Mouse (Mus musculus) MEL (cell line): ENCODE results near the gene Tmem256. TPM values are rescaled to one million over a fixed set of nuclear protein-coding genes. Genes with fewer than 3 reads are reported as not detected.

Experiments
- DNase-seq: peaks from one replicate; pipeline ENCODE4 v3.0.0; 2011; ENCODE audit warnings: low read depth, low spot score
- H3K27ac ChIP-seq: 2 replicates; pipeline ENCODE4 v1.5.1; 2012; ENCODE audit warnings: low read depth, mild to moderate bottlenecking, control low read depth, low read length, moderate library complexity; ENCODE audit not compliant: control insufficient read depth
- H3K27me3 ChIP-seq, 2 experiments: fragments of 150-350 bp in 1 of 2; sonication (generic) in 1 of 2; 2 replicates each; pipeline ENCODE4 v1.6.1; 2012; ENCODE audit warnings: low read length in 2 of 2, mild to moderate bottlenecking in 2 of 2, improper control_type of control experiment in 1 of 2, moderate library complexity in 1 of 2; ENCODE audit not compliant: insufficient read depth in 2 of 2, control insufficient read depth in 1 of 2
- H3K36me3 ChIP-seq, 2 experiments: 2 replicates each; pipeline ENCODE4 v1.6.1; 2012 to 2014; ENCODE audit warnings: low read length in 2 of 2, improper control_type of control experiment in 1 of 2, inconsistent platforms in 1 of 2, mild to moderate bottlenecking in 1 of 2; ENCODE audit not compliant: insufficient read depth in 2 of 2, control insufficient read depth in 1 of 2
- H3K4me1 ChIP-seq, 2 experiments: fragments of 150-350 bp in 1 of 2; sonication (generic) in 1 of 2; 2 replicates each; pipeline ENCODE4 v1.6.1; 2012; ENCODE audit warnings: low read length in 2 of 2, improper control_type of control experiment in 1 of 2, mild to moderate bottlenecking in 1 of 2; ENCODE audit not compliant: insufficient read depth in 2 of 2, control insufficient read depth in 1 of 2
- H3K4me3 ChIP-seq, 2 experiments: fragments of 150-350 bp in 1 of 2; sonication (generic) in 1 of 2; 2 replicates each; pipeline ENCODE4 v1.5.1; 2012; ENCODE audit warnings: low read depth in 2 of 2, low read length in 2 of 2, mild to moderate bottlenecking in 2 of 2, moderate library complexity in 2 of 2, control low read depth in 1 of 2, improper control_type of control experiment in 1 of 2; ENCODE audit not compliant: control insufficient read depth in 1 of 2, insufficient read depth in 1 of 2
- H3K79me2 ChIP-seq: 2 replicates; pipeline ENCODE4 v1.6.1; 2012; ENCODE audit warnings: mild to moderate bottlenecking, low read length, moderate library complexity; ENCODE audit not compliant: control insufficient read depth, poor library complexity, insufficient read depth
- H3K9ac ChIP-seq: 2 replicates; pipeline ENCODE4 v1.6.1; 2012; ENCODE audit warnings: low read depth, mild to moderate bottlenecking, control low read depth, low read length, moderate library complexity; ENCODE audit not compliant: control insufficient read depth, poor library complexity, severe bottlenecking
- H3K9me3 ChIP-seq: fragments of 150-350 bp; sonication (generic); replicated peaks from 2 replicates; pipeline ENCODE4 v1.6.1; 2012; ENCODE audit warnings: mild to moderate bottlenecking, low read length, improper control_type of control experiment, moderate library complexity; ENCODE audit not compliant: insufficient read depth
- CTCF ChIP-seq, 3 experiments: IDR thresholded peaks in 2 of 3; conservative IDR thresholded peaks in 1 of 3; 2 replicates each; pipeline ENCODE4 v1.5.1; 2011 to 2012; ENCODE audit warnings: low read length in 3 of 3, low read depth in 2 of 3, mild to moderate bottlenecking in 2 of 3, improper control_type of control experiment in 1 of 3, inconsistent platforms in 1 of 3, mixed read lengths in 1 of 3, moderate library complexity in 1 of 3; ENCODE audit not compliant: control insufficient read depth in 1 of 3, insufficient read depth in 1 of 3, poor library complexity in 1 of 3, severe bottlenecking in 1 of 3
- E2F4 ChIP-seq: IDR thresholded peaks from 2 replicates; pipeline ENCODE4 v1.6.1; 2011; ENCODE audit warnings: low read depth, low read length, improper control_type of control experiment, borderline replicate concordance
- ELF1 ChIP-seq: IDR thresholded peaks from 2 replicates; pipeline ENCODE4 v1.6.1; 2014; ENCODE audit warnings: low read depth, mild to moderate bottlenecking, inconsistent platforms, low read length, improper control_type of control experiment, moderate library complexity
- ETS1 ChIP-seq: IDR thresholded peaks from 2 replicates; pipeline ENCODE4 v1.6.1; 2012; ENCODE audit warnings: low read depth, mild to moderate bottlenecking, inconsistent platforms, low read length, improper control_type of control experiment, moderate library complexity
- GABPA ChIP-seq: IDR thresholded peaks from 2 replicates; pipeline ENCODE4 v1.6.1; 2012; ENCODE audit warnings: low read depth, mild to moderate bottlenecking, inconsistent platforms, low read length, improper control_type of control experiment, moderate library complexity
- HCFC1 ChIP-seq: IDR thresholded peaks from 2 replicates; pipeline ENCODE4 v1.6.1; 2012; ENCODE audit warnings: low read depth, mild to moderate bottlenecking, inconsistent platforms, low read length, improper control_type of control experiment, moderate library complexity
- JUND ChIP-seq: IDR thresholded peaks from 2 replicates; pipeline ENCODE4 v1.6.1; 2011; ENCODE audit warnings: low read depth, mild to moderate bottlenecking, improper control_type of control experiment, low read length
- KAT2A ChIP-seq: conservative IDR thresholded peaks from 2 replicates; pipeline ENCODE4 v1.6.1; 2012; ENCODE audit warnings: low read depth, low read length, improper control_type of control experiment, inconsistent platforms
- MAZ ChIP-seq: IDR thresholded peaks from 2 replicates; pipeline ENCODE4 v1.6.1; 2012; ENCODE audit warnings: low read depth, mild to moderate bottlenecking, inconsistent platforms, low read length, improper control_type of control experiment
- MEF2A ChIP-seq: IDR thresholded peaks from 2 replicates; pipeline ENCODE4 v1.6.1; 2014; ENCODE audit warnings: low read depth, mild to moderate bottlenecking, inconsistent platforms, low read length, improper control_type of control experiment; ENCODE audit not compliant: poor library complexity, insufficient replicate concordance, severe bottlenecking; ENCODE audit errors: extremely low read depth
- MYC ChIP-seq: IDR thresholded peaks from 2 replicates; pipeline ENCODE4 v1.6.1; 2011; ENCODE audit warnings: low read depth, mild to moderate bottlenecking, low read length, improper control_type of control experiment, moderate library complexity
- NELFE ChIP-seq: IDR thresholded peaks from 2 replicates; pipeline ENCODE4 v1.6.1; 2011; ENCODE audit warnings: low read depth, low read length, improper control_type of control experiment
- NRF1 ChIP-seq: IDR thresholded peaks from 2 replicates; pipeline ENCODE4 v1.6.1; 2014; ENCODE audit warnings: low read depth, mild to moderate bottlenecking, inconsistent platforms, low read length, improper control_type of control experiment, moderate library complexity; ENCODE audit not compliant: poor library complexity, insufficient read depth, severe bottlenecking
- POLR2AphosphoS2 ChIP-seq: IDR thresholded peaks from 2 replicates; pipeline ENCODE4 v1.6.1; 2011; ENCODE audit warnings: low read length, improper control_type of control experiment
- POLR2AphosphoS5 ChIP-seq: IDR thresholded peaks from 2 replicates; pipeline ENCODE4 v1.6.1; 2012; ENCODE audit warnings: low read depth, borderline replicate concordance, mild to moderate bottlenecking, inconsistent platforms, low read length, moderate library complexity, mixed read lengths
- RAD21 ChIP-seq: IDR thresholded peaks from 2 replicates; pipeline ENCODE4 v1.6.1; 2011; ENCODE audit warnings: mild to moderate bottlenecking, low read depth, low read length, improper control_type of control experiment
- RCOR1 ChIP-seq: IDR thresholded peaks from 2 replicates; pipeline ENCODE4 v1.6.1; 2012; ENCODE audit warnings: low read depth, mild to moderate bottlenecking, inconsistent platforms, low read length, improper control_type of control experiment
- SMC3 ChIP-seq: IDR thresholded peaks from 2 replicates; pipeline ENCODE4 v1.6.1; 2011; ENCODE audit warnings: low read depth, low read length, improper control_type of control experiment
- TAL1 ChIP-seq: IDR thresholded peaks from 2 replicates; pipeline ENCODE4 v1.6.1; 2012; ENCODE audit warnings: mild to moderate bottlenecking, inconsistent platforms, low read length, moderate library complexity, mixed read lengths
- USF1 ChIP-seq: IDR thresholded peaks from 2 replicates; pipeline ENCODE4 v1.6.1; 2014; ENCODE audit warnings: low read depth, mild to moderate bottlenecking, inconsistent platforms, low read length, improper control_type of control experiment, moderate library complexity
- USF2 ChIP-seq, 2 experiments: IDR thresholded peaks; 2 replicates each; pipeline ENCODE4 v1.6.1; 2011 to 2012; ENCODE audit warnings: improper control_type of control experiment in 2 of 2, low read length in 2 of 2, borderline replicate concordance in 1 of 2, inconsistent platforms in 1 of 2, low read depth in 1 of 2, mild to moderate bottlenecking in 1 of 2; ENCODE audit not compliant: insufficient read depth in 1 of 2
- ZKSCAN1 ChIP-seq: IDR thresholded peaks from 2 replicates; pipeline ENCODE4 v1.6.1; 2012; ENCODE audit warnings: low read depth, mild to moderate bottlenecking, inconsistent platforms, low read length, improper control_type of control experiment, moderate library complexity
- ZMIZ1 ChIP-seq: IDR thresholded peaks from 2 replicates; pipeline ENCODE4 v1.6.1; 2012; ENCODE audit warnings: low read depth, mild to moderate bottlenecking, inconsistent platforms, low read length, improper control_type of control experiment, moderate library complexity
- polyA plus RNA-seq, 2 experiments: library from polyadenylated mRNA; stranded (reverse) in 1 of 2; unstranded in 1 of 2; fragments of >175 nt in 1 of 2; fragments of >200 nt in 1 of 2; gene quantifications; 2 replicates each; pipeline versions ENCODE4 v1.2.1 to v1.2.4; 2012; ENCODE audit warnings: low replicate concordance in 2 of 2, low read depth in 1 of 2; ENCODE audit not compliant: insufficient read length in 2 of 2, insufficient read depth in 1 of 2, missing spikeins in 1 of 2
- total RNA-seq: library from RNA; depleted of rRNA; stranded (reverse); fragments of 300-350 nt; gene quantifications from 2 replicates; pipeline ENCODE4 v1.2.3, GENCODE M21; 2012

Gene Tmem256
- total and polyA plus RNA-seq, 3 experiments: 181 to 190 TPM; not detected in 1

DNA sequence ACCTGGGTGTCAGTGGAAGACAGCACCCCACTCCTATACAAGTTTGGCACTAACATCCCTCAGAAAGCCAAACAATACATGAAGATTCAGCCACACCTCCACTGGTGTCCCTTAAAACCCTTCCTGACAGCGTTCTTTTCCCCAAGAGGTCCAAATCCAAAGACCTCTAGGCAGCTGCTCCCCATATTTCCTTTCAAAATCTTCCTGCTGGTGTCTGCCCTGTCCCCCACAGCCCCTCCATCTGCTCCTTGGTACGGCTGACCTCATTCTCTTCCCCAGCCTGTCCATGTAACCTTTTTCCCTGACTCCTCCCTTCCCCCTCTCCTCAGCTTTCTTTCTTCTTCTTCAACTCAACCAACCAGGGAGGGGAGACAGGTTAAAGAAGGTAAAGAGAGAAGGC lies 14.9 kb upstream of the Tmem256 start:
- no peaks in the 10 kb centered on the region for H3K79me2 ChIP-seq
- no peaks in the 10 kb centered on the region for H3K27me3 ChIP-seq
- H3K4me3 ChIP-seq: no peak overlapping the region
- H3K27ac ChIP-seq: no peak overlapping the region
- H3K9ac ChIP-seq: no peak overlapping the region
- no peak for DNase-seq
- no peak for TF ChIP-seq RCOR1
- no peak for TF ChIP-seq ETS1
- no peak for TF ChIP-seq GABPA
- TF ChIP-seq ZKSCAN1: no peak
- no peak for TF ChIP-seq RAD21
- TF ChIP-seq KAT2A: no peak
- no peak for TF ChIP-seq USF2 (IDR thresholded peaks at IDR 0.05; ENCODE audit: borderline replicate concordance in 1 of 2, insufficient read depth in 1 of 2, low read depth in 1 of 2, low read length in 2 of 2)
- TF ChIP-seq POLR2AphosphoS5: no peak
- TF ChIP-seq MEF2A: no peak
- no peak for TF ChIP-seq ZMIZ1
- no peak for TF ChIP-seq TAL1
- TF ChIP-seq SMC3: no peak
- TF ChIP-seq NRF1: no peak
- no peak for TF ChIP-seq POLR2AphosphoS2
- TF ChIP-seq MAZ: no peak
- no peaks in the 10 kb centered on the region; a peak in 1 of 4 replicates for H3K36me3 ChIP-seq
- no peaks in the 10 kb centered on the region for H3K4me1 ChIP-seq
- no peaks in the 10 kb centered on the region for H3K9me3 ChIP-seq

GRCm38 (mm10) chr11:69828832-69829231 lies 9.5 kb upstream of the Tmem256 start:
- no peak overlapping the region for H3K27ac ChIP-seq
- no peak for DNase-seq
- H3K4me3 ChIP-seq: no peak overlapping the region
- peaks cover 2 to 5% of the 10 kb centered on the region in 2 experiments; a peak in 3 of 4 replicates for H3K36me3 ChIP-seq
- no peaks in the 10 kb centered on the region for H3K9me3 ChIP-seq
- H3K9ac ChIP-seq: no peak overlapping the region
- H3K4me1 ChIP-seq: peaks cover 3 to 9% of the 10 kb centered on the region in 2 experiments; a peak in 3 of 4 replicates
- peaks cover under 1% of the 10 kb centered on the region; the same call in 1 of the 2 replicates for H3K79me2 ChIP-seq
- TF ChIP-seq TAL1 (no peak), E2F4 (no peak), JUND (no peak), POLR2AphosphoS2 (no peak), HCFC1 (no peak), ELF1 (no peak), KAT2A (no peak), RCOR1 (no peak), CTCF (IDR thresholded peaks at IDR 0.05 in 2 of 3, conservative IDR thresholded peaks at IDR 0.05 in 1 of 3; ENCODE audit: control insufficient read depth in 1 of 3, insufficient read depth in 1 of 3, low read depth in 2 of 3, low read length in 3 of 3, poor library complexity in 1 of 3, severe bottlenecking in 1 of 3) (no peak), NELFE (no peak), USF1 (no peak), MYC (no peak)
- TF ChIP-seq, all 39 proteins: peak for 0
- no peaks in the 10 kb centered on the region for H3K27me3 ChIP-seq
